Mouse (Mus musculus): Measurements from ENCODE around the gene Cobl.

Cobl gene

GRCm38 (mm10) chr11:12444215-12444614 lies 20.5 kb downstream of the Cobl start:
- no peak for DNase-seq (ENCODE audit: low read depth, low spot score)

- no peak for DNase-seq (ENCODE audit: low read depth, low spot score)
Measured at GRCm38 (mm10) chr11:12443614-12444013, 21.1 kb downstream of the Cobl start.

GRCm38 (mm10) chr11:12443185-12443584 lies 21.6 kb downstream of the Cobl start:
- no peak for DNase-seq (ENCODE audit: low read depth, low spot score)

- DNase-seq (ENCODE audit: low read depth, low spot score), result no peak
Measured at GRCm38 (mm10) chr11:12442283-12442682, 22.5 kb downstream of the Cobl start.

- no peak for DNase-seq (ENCODE audit: low read depth, low spot score)
Measured at GRCm38 (mm10) chr11:12435905-12436304, 28.9 kb downstream of the Cobl start.

GRCm38 (mm10) chr11:12435018-12435417 lies 29.7 kb downstream of the Cobl start:
- no peak for DNase-seq (ENCODE audit: low read depth, low spot score)

- DNase-seq (ENCODE audit: low read depth, low spot score), result no peak
Measured at GRCm38 (mm10) chr11:12434597-12434996, 30.2 kb downstream of the Cobl start.

- DNase-seq (ENCODE audit: low read depth, low spot score), result no peak
Measured at GRCm38 (mm10) chr11:12431911-12432310, 32.8 kb downstream of the Cobl start.

- DNase-seq (ENCODE audit: low read depth, low spot score), result no peak
Measured at GRCm38 (mm10) chr11:12430231-12431041, 34.3 kb downstream of the Cobl start.

- no peak for DNase-seq (ENCODE audit: low read depth, low spot score)
Measured at GRCm38 (mm10) chr11:12426746-12427145, 38.0 kb downstream of the Cobl start.

- no peak for DNase-seq (ENCODE audit: low read depth, low spot score)
Measured at GRCm38 (mm10) chr11:12424205-12424604, 40.6 kb downstream of the Cobl start.

GRCm38 (mm10) chr11:12421183-12421582 lies 43.6 kb downstream of the Cobl start:
- DNase-seq (ENCODE audit: low read depth, low spot score), result no peak

GRCm38 (mm10) chr11:12420146-12420545 lies 44.6 kb downstream of the Cobl start:
- DNase-seq (ENCODE audit: low read depth, low spot score), result peak; percentile 5

GRCm38 (mm10) chr11:12416899-12417298 lies 47.9 kb downstream of the Cobl start:
- DNase-seq (ENCODE audit: low read depth, low spot score), result no peak

- no peak for DNase-seq (ENCODE audit: low read depth, low spot score)
Measured at GRCm38 (mm10) chr11:12415329-12415728, 49.4 kb downstream of the Cobl start.

- DNase-seq (ENCODE audit: low read depth, low spot score), result no peak
Measured at GRCm38 (mm10) chr11:12411950-12412349, 52.8 kb downstream of the Cobl start.

- DNase-seq (ENCODE audit: low read depth, low spot score), result no peak
Measured at GRCm38 (mm10) chr11:12411075-12411807, 53.5 kb downstream of the Cobl start.

GRCm38 (mm10) chr11:12409463-12409862 lies 55.3 kb downstream of the Cobl start:
- DNase-seq (ENCODE audit: low read depth, low spot score), result no peak

- DNase-seq (ENCODE audit: low read depth, low spot score), result no peak
Measured at GRCm38 (mm10) chr11:12407834-12408233, 56.9 kb downstream of the Cobl start.

- DNase-seq (ENCODE audit: low read depth, low spot score), result no peak
Measured at GRCm38 (mm10) chr11:12399903-12400302, 64.9 kb downstream of the Cobl start.

- DNase-seq (ENCODE audit: low read depth, low spot score), result no peak
Measured at GRCm38 (mm10) chr11:12396196-12396595, 68.6 kb downstream of the Cobl start.

GRCm38 (mm10) chr11:12394701-12395100 lies 70.1 kb downstream of the Cobl start:
- no peak for DNase-seq (ENCODE audit: low read depth, low spot score)

GRCm38 (mm10) chr11:12394151-12394550 lies 70.6 kb downstream of the Cobl start:
- DNase-seq (ENCODE audit: low read depth, low spot score), result no peak
